ENCODE assay signal across 18 mouse cellular contexts in genomic region chr8:47659463-47659862, GRCm38 (mm10).
"Had no signal": no experiment of that assay in that cellular context is flagged by ENCODE, and none has a peak within 500 bp of the region (broad histone marks: within the 10 kb centered on the region; RNA-seq: fewer than 3 reads in every experiment).

No protein-coding gene starts in this region.

- H3K4me1 ChIP-seq: intestine, embryonic 15.5 days; midbrain, embryonic 12.5 days; midbrain, embryonic 15.5 days; neural tube, embryonic 12.5 days; neural tube, embryonic 15.5 days; stomach, embryonic 15.5 days had no signal

- H3K27ac ChIP-seq: intestine, embryonic 15.5 days; kidney, postnatal 0 days; liver, embryonic 14.5 days; macrophage; midbrain, embryonic 12.5 days; midbrain, embryonic 15.5 days; neural tube, embryonic 12.5 days; neural tube, embryonic 15.5 days; stomach, embryonic 15.5 days had no signal

- H3K9me3 ChIP-seq: intestine, embryonic 15.5 days; midbrain, embryonic 12.5 days; midbrain, embryonic 15.5 days; neural tube, embryonic 12.5 days; neural tube, embryonic 15.5 days; stomach, embryonic 15.5 days had no signal

- H3K36me3 ChIP-seq: intestine, embryonic 15.5 days; midbrain, embryonic 12.5 days; midbrain, embryonic 15.5 days; neural tube, embryonic 12.5 days; neural tube, embryonic 15.5 days; stomach, embryonic 15.5 days had no signal

- H3K4me3 ChIP-seq: intestine, embryonic 15.5 days; left cerebral cortex, adult 2 months; midbrain, embryonic 12.5 days; midbrain, embryonic 15.5 days; neural tube, embryonic 12.5 days; neural tube, embryonic 15.5 days; stomach, embryonic 15.5 days had no signal

- DNase-seq: kidney, adult 11 months; layer of hippocampus, postnatal 36 days; lung, embryonic 14.5 days; right cerebral cortex, adult 18-20 months; right cerebral cortex, postnatal 14 days; spleen, adult 18-20 months; thymus, postnatal 25 days had no signal

- ATAC-seq: intestine, embryonic 15.5 days; lung, postnatal 0 days; midbrain, embryonic 15.5 days had no signal

- H3K27me3 ChIP-seq: intestine, embryonic 15.5 days; midbrain, embryonic 12.5 days; midbrain, embryonic 15.5 days; neural tube, embryonic 12.5 days; neural tube, embryonic 15.5 days; stomach, embryonic 15.5 days had no signal

- H3K9ac ChIP-seq: intestine, embryonic 15.5 days; liver, embryonic 14.5 days; lung, embryonic 14.5 days; midbrain, embryonic 12.5 days; midbrain, embryonic 15.5 days; neural tube, embryonic 12.5 days; neural tube, embryonic 15.5 days; stomach, embryonic 15.5 days had no signal

- H3K4me2 ChIP-seq: intestine, embryonic 15.5 days; lung, embryonic 14.5 days; midbrain, embryonic 12.5 days; midbrain, embryonic 15.5 days; neural tube, embryonic 12.5 days; neural tube, embryonic 15.5 days; stomach, embryonic 15.5 days had no signal
